Mouse (Mus musculus): ENCODE measurements around the gene Igflr1. TPM values are rescaled to one million over a fixed set of nuclear protein-coding genes. Genes with fewer than 3 reads are reported as not detected.

Gene Igflr1
- polyA plus RNA-seq, 1 experiment: 0.66 TPM

DNA sequence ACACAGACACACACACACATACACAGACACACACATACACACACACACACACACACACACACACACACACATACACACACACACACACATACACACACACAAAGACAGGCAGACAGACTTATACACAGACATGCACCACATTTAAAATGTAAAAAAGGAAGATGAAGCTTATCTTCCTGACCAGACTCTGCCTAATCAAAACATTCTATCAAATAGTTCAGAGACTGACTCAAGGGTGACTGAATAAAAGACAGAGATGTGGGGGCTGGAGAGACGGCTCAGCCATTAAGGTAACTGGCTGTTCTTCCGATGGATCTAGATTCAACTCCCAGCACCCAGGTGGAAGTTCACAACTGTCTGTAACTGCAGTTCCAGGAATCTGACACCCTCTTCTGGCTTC lies 20.9 kb upstream of the Igflr1 start:
- TF ChIP-seq MYOD1 (IDR thresholded peaks at IDR 0.05; ENCODE audit: control insufficient read depth in 1 of 3, insufficient read length in 2 of 3, low read depth in 2 of 3) (no peak), REST (IDR thresholded peaks at IDR 0.05; ENCODE audit: insufficient read depth, insufficient read length) (no peak), MYOG (IDR thresholded peaks at IDR 0.05; ENCODE audit: control insufficient read depth in 1 of 3, insufficient read depth in 1 of 3, insufficient read length in 2 of 3, low read depth in 2 of 3) (no peak), SRF (IDR thresholded peaks at IDR 0.05; ENCODE audit: control insufficient read depth, insufficient read length, low read depth) (no peak), MAX (IDR thresholded peaks at IDR 0.05; ENCODE audit: low read depth) (no peak), CEBPB (IDR thresholded peaks at IDR 0.05; ENCODE audit: insufficient read depth, poor library complexity, severe bottlenecking) (no peak), USF1 (IDR thresholded peaks at IDR 0.05; ENCODE audit: low read depth) (no peak), TCF3 (IDR thresholded peaks at IDR 0.05; ENCODE audit: insufficient read length, low read depth) (no peak), TCF12 (IDR thresholded peaks at IDR 0.05; ENCODE audit: insufficient read depth, poor library complexity, severe bottlenecking) (no peak), E2F4 (IDR thresholded peaks at IDR 0.05; ENCODE audit: insufficient read depth) (no peak), POLR2AphosphoS2 (IDR thresholded peaks at IDR 0.05; ENCODE audit: insufficient read length, low read depth) (no peak), POLR2A (IDR thresholded peaks at IDR 0.05; ENCODE audit: insufficient read length, low read depth) (no peak)
- peaks cover 7% of the 10 kb centered on the region for H3K36me3 ChIP-seq (ENCODE audit: control insufficient read depth, insufficient read depth)

GRCm38 (mm10) chr7:30549880-30550279 lies 15.3 kb upstream of the Igflr1 start:
- Histone ChIP-seq H3K4me2 (ENCODE audit: low read depth) (no peak overlapping the region), H3K4me3 (no peak overlapping the region), H3K36me3 (ENCODE audit: control insufficient read depth, insufficient read depth) (peaks cover 7% of the 10 kb centered on the region), H3K79me2 (ENCODE audit: control insufficient read depth, insufficient read depth) (no peaks in the 10 kb centered on the region), H3K27me3 (ENCODE audit: control insufficient read depth, insufficient read depth, insufficient read length) (no peaks in the 10 kb centered on the region), H3ac (ENCODE audit: control insufficient read depth, insufficient read length) (no peak overlapping the region)
- no peak for TF ChIP-seq E2F4 (IDR thresholded peaks at IDR 0.05; ENCODE audit: insufficient read depth)
- TF ChIP-seq MAX (IDR thresholded peaks at IDR 0.05; ENCODE audit: low read depth): no peak
- TF ChIP-seq TCF3 (IDR thresholded peaks at IDR 0.05; ENCODE audit: insufficient read length, low read depth): no peak
- TF ChIP-seq MYOG (IDR thresholded peaks at IDR 0.05; ENCODE audit: control insufficient read depth in 1 of 3, insufficient read depth in 1 of 3, insufficient read length in 2 of 3, low read depth in 2 of 3): no peak
- TF ChIP-seq POLR2A (IDR thresholded peaks at IDR 0.05; ENCODE audit: insufficient read length, low read depth): no peak

More for the DNA sequence above, 20.9 kb upstream of the Igflr1 start:
- Histone ChIP-seq H3K4me3 (no peak overlapping the region), H3ac (ENCODE audit: control insufficient read depth, insufficient read length) (no peak overlapping the region), H3K27me3 (ENCODE audit: control insufficient read depth, insufficient read depth, insufficient read length) (no peaks in the 10 kb centered on the region), H3K79me2 (ENCODE audit: control insufficient read depth, insufficient read depth) (no peaks in the 10 kb centered on the region), H3K4me2 (ENCODE audit: low read depth) (no peak overlapping the region)

DNA sequence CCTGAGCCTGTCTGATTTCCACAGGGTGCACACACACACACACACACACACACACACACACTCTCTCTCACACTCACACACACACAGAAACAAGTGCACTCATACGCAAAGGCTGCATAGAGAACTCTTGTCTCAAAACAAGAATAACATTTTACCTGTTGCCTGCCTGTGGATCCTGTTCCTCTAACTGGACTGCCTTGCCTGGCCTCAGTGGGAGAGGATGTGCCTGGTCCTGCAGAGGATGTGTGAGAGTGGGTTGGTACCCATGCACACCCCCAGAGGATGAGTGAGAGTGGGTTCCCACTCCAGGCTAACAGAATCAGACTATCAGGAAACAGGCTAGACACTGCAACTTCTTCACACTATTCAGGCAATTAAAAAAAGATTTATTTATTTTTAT lies 14.6 kb upstream of the Igflr1 start:
- no peak overlapping the region for H3K4me2 ChIP-seq (ENCODE audit: low read depth)
- no peak for TF ChIP-seq MYOG (IDR thresholded peaks at IDR 0.05; ENCODE audit: control insufficient read depth in 1 of 3, insufficient read depth in 1 of 3, insufficient read length in 2 of 3, low read depth in 2 of 3)
- no peak for TF ChIP-seq POLR2AphosphoS2 (IDR thresholded peaks at IDR 0.05; ENCODE audit: insufficient read length, low read depth)
- TF ChIP-seq USF1 (IDR thresholded peaks at IDR 0.05; ENCODE audit: low read depth): no peak
- TF ChIP-seq SRF (IDR thresholded peaks at IDR 0.05; ENCODE audit: control insufficient read depth, insufficient read length, low read depth): no peak
- no peak for TF ChIP-seq TCF3 (IDR thresholded peaks at IDR 0.05; ENCODE audit: insufficient read length, low read depth)
- no peak for TF ChIP-seq E2F4 (IDR thresholded peaks at IDR 0.05; ENCODE audit: insufficient read depth)
- no peak for TF ChIP-seq POLR2A (IDR thresholded peaks at IDR 0.05; ENCODE audit: insufficient read length, low read depth)
- TF ChIP-seq MAX (IDR thresholded peaks at IDR 0.05; ENCODE audit: low read depth): no peak
- no peak for TF ChIP-seq TCF12 (IDR thresholded peaks at IDR 0.05; ENCODE audit: insufficient read depth, poor library complexity, severe bottlenecking)
- no peak overlapping the region for H3ac ChIP-seq (ENCODE audit: control insufficient read depth, insufficient read length)
- H3K79me2 ChIP-seq (ENCODE audit: control insufficient read depth, insufficient read depth): no peaks in the 10 kb centered on the region
- H3K36me3 ChIP-seq (ENCODE audit: control insufficient read depth, insufficient read depth): peaks cover 10% of the 10 kb centered on the region
- no peak overlapping the region for H3K4me3 ChIP-seq
- no peaks in the 10 kb centered on the region for H3K27me3 ChIP-seq (ENCODE audit: control insufficient read depth, insufficient read depth, insufficient read length)

DNA sequence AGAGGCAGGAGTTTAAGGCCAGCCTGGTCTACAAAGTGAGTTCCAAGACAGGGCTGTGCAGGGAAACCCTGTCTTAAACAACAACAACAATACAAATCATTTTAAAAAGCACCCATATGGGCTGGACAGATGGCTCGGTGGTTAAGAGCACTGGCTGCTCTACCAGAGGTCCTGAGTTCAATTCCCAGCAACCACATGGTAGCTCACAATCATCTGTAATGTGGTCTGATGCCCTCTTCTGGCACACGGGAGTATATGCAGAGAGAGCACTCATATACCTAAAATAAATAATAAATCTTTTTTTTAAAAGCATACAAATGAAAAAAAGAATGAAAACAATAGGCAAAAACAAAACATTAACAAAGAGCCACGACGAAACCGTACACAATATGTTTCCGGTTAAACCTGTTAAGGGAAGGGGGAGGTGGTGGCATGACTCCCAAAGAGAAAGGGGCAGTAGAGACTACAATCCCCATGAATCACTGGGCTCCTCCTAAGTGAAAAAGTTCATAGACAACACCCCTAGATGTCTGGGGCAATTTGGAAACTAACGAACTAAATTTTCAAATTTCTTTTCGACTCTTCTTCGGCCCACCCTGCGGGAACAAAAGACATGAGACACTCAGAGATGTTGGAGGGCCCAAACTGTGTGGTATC lies 13.7 kb upstream of the Igflr1 start:
- peak overlapping the region; percentile 55 for H3K4me2 ChIP-seq (ENCODE audit: low read depth)
- H3K36me3 ChIP-seq (ENCODE audit: control insufficient read depth, insufficient read depth): peaks cover 14% of the 10 kb centered on the region
- H3K27me3 ChIP-seq (ENCODE audit: control insufficient read depth, insufficient read depth, insufficient read length): no peaks in the 10 kb centered on the region
- peak overlapping the region; percentile 8 for H3ac ChIP-seq (ENCODE audit: control insufficient read depth, insufficient read length)
- H3K4me3 ChIP-seq: peak overlapping the region; percentile 68
- TF ChIP-seq USF1 (IDR thresholded peaks at IDR 0.05; ENCODE audit: low read depth) (no peak), SRF (IDR thresholded peaks at IDR 0.05; ENCODE audit: control insufficient read depth, insufficient read length, low read depth) (peak; percentile 68)
- no peaks in the 10 kb centered on the region for H3K79me2 ChIP-seq (ENCODE audit: control insufficient read depth, insufficient read depth)

DNA sequence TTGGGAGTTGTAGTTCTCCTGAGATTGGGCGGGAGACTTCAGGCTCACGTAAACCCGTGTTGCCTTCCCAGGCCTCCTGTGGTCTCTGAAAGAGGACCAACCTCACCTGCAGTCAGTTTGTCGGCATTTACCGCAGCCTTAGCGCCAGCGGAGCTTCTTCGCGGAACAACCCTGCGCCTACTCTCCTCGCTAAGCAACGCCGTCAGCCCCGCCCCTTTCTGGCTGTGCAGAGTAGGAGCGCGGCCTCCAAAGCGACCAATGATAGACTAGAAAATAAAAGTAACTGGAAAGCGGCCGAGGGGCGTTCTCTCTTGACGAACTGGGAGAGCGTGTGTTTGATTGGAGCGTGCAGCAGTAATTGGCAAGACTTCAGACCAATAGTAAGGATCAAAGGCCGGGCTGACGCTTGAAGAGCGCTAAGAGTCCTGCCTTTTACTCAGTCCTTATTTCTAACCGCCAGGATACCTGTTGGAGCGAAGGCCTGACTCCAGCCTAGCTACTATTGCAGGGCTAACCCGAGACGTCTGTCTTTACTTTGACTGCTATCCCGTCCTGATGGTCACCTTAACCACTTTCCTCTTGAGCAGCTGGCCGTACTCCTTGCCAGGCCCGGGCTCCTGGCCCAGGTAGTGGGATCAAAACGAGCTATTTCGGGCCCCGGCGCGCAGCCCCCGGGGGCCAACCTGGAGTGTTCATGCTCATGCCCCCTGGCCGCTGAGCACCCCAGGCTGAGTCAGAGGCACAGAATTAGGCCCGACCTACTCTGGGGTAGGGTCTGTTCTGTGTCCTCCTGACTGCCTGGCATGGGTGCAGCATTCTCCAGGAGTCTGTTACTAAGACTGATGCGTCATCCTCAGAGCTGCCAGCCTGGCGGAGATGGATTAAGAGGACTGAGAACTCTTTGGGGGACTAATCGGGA lies 12.9 kb upstream of the Igflr1 start, which contains the start of the genes Hspb6 and Proser3:
Gene Hspb6 (plus strand): TSS at position 77 of the 919 bp plus-strand sequence.
Gene Proser3 (minus strand): TSS at position 198 of the 919 bp plus-strand sequence.
- peak within 1 kb of the TSS; percentile 8 for H3ac ChIP-seq (ENCODE audit: control insufficient read depth, insufficient read length)
- H3K36me3 ChIP-seq (ENCODE audit: control insufficient read depth, insufficient read depth): peaks cover 16% of the 10 kb centered on the region
- no peaks in the 10 kb centered on the region for H3K27me3 ChIP-seq (ENCODE audit: control insufficient read depth, insufficient read depth, insufficient read length)
- H3K4me3 ChIP-seq: peak within 1 kb of the TSS; percentile 68
- peak within 1 kb of the TSS; percentile 75 for H3K4me2 ChIP-seq (ENCODE audit: low read depth)
- peak; percentile 58 for TF ChIP-seq E2F4 (IDR thresholded peaks at IDR 0.05; ENCODE audit: insufficient read depth)
- TF ChIP-seq USF1 (IDR thresholded peaks at IDR 0.05; ENCODE audit: low read depth): no peak
- TF ChIP-seq POLR2AphosphoS2 (IDR thresholded peaks at IDR 0.05; ENCODE audit: insufficient read length, low read depth): peak; percentile 71
- no peak for TF ChIP-seq MYOG (IDR thresholded peaks at IDR 0.05; ENCODE audit: control insufficient read depth in 1 of 3, insufficient read depth in 1 of 3, insufficient read length in 2 of 3, low read depth in 2 of 3)
- 0 out of 2 replicates have a peak, but pooled peaks have one; percentile 1 for TF ChIP-seq CEBPB (IDR thresholded peaks at IDR 0.05; ENCODE audit: insufficient read depth, poor library complexity, severe bottlenecking)
- peak; percentile 71 for TF ChIP-seq POLR2A (IDR thresholded peaks at IDR 0.05; ENCODE audit: insufficient read length, low read depth)
- no peaks in the 10 kb centered on the region for H3K79me2 ChIP-seq (ENCODE audit: control insufficient read depth, insufficient read depth)
